ENCODE assay signal across 17 mouse cellular contexts in genomic region chr7:127760478-127760877, GRCm38 (mm10). TPM values are rescaled to one million over a fixed set of nuclear protein-coding genes. Genes with fewer than 3 reads are reported as not detected.
DNase-seq lines count a peak whose midpoint lies in the region; ATAC-seq and TF ChIP-seq lines count a peak whose summit lies in the region.
"Had no signal": no experiment of that assay in that cellular context is flagged by ENCODE, and none has a peak within 500 bp of the region (broad histone marks: within the 10 kb centered on the region; RNA-seq: fewer than 3 reads in every experiment).

No protein-coding gene starts in this region.

- no peak for TF ChIP-seq CTCF in intestine, postnatal 0 days (IDR thresholded peaks at IDR 0.05; ENCODE audit: low read depth)
- no peak for TF ChIP-seq CTCF in stomach, postnatal 0 days (IDR thresholded peaks at IDR 0.05; ENCODE audit: low read depth)

- 72% methylated on average over 3 of the region's 3 CpGs for WGBS in kidney, embryonic 16.5 days
- WGBS in embryonic facial prominence, embryonic 15.5 days: 80% methylated on average over 3 of the region's 3 CpGs
- 34% methylated on average over 3 of the region's 3 CpGs for WGBS in intestine, postnatal 0 days
- 59% methylated on average over 3 of the region's 3 CpGs for WGBS in stomach, postnatal 0 days
- WGBS in neural tube, embryonic 15.5 days: 77% methylated on average over 3 of the region's 3 CpGs

- H3K4me3 ChIP-seq in kidney, embryonic 16.5 days (ENCODE audit: low read length): no peak overlapping the region
- H3K4me3 ChIP-seq in embryonic facial prominence, embryonic 15.5 days (replicated peaks): no peak overlapping the region
- no peak overlapping the region for H3K4me3 ChIP-seq in intestine, postnatal 0 days (ENCODE audit: low read depth, low read length)
- H3K4me3 ChIP-seq in stomach, postnatal 0 days (ENCODE audit: low read depth, low read length): no peak overlapping the region
- no peak overlapping the region for H3K4me3 ChIP-seq in neural tube, embryonic 15.5 days (replicated peaks)
- H3K4me3 ChIP-seq: gastrocnemius, adult 2 months; heart, embryonic 13.5 days had no signal

- H3K4me1 ChIP-seq in kidney, embryonic 16.5 days (ENCODE audit: insufficient read depth, low read length): 0 out of 2 replicates have a peak, but pooled peaks cover 4% of the 10 kb centered on the region
- peaks cover 29% of the 10 kb centered on the region for H3K4me1 ChIP-seq in embryonic facial prominence, embryonic 15.5 days
- no peaks in the 10 kb centered on the region for H3K4me1 ChIP-seq in intestine, postnatal 0 days (replicated peaks; ENCODE audit: control insufficient read depth, insufficient read depth, low read length)
- H3K4me1 ChIP-seq in stomach, postnatal 0 days (replicated peaks; ENCODE audit: control insufficient read depth, insufficient read depth): no peaks in the 10 kb centered on the region
- peaks cover 25% of the 10 kb centered on the region for H3K4me1 ChIP-seq in neural tube, embryonic 15.5 days

- no peak for ATAC-seq in kidney, embryonic 16.5 days (ENCODE audit: low FRiP score, low TSS enrichment)
- ATAC-seq in embryonic facial prominence, embryonic 15.5 days (ENCODE audit: insufficient number of reproducible peaks, low FRiP score, low TSS enrichment, low read depth): no peak
- ATAC-seq in intestine, postnatal 0 days: peak; percentile 22; the same call in 1 of the 2 replicates
- ATAC-seq in stomach, postnatal 0 days (ENCODE audit: low FRiP score, low TSS enrichment): peak; percentile 3; the same call in 1 of the 2 replicates
- no peak for ATAC-seq in neural tube, embryonic 15.5 days (ENCODE audit: low FRiP score)
- ATAC-seq: CD4-positive, CD25-positive, alpha-beta regulatory T cell, adult 4 months; forebrain, embryonic 14.5 days; hindbrain, embryonic 16.5 days had no signal

- H3K27me3 ChIP-seq in kidney, embryonic 16.5 days (ENCODE audit: insufficient read depth, low read length): no peaks in the 10 kb centered on the region
- no peaks in the 10 kb centered on the region for H3K27me3 ChIP-seq in embryonic facial prominence, embryonic 15.5 days
- H3K27me3 ChIP-seq in intestine, postnatal 0 days (replicated peaks; ENCODE audit: control insufficient read depth, insufficient read depth, low read length): no peaks in the 10 kb centered on the region
- no peaks in the 10 kb centered on the region for H3K27me3 ChIP-seq in stomach, postnatal 0 days (ENCODE audit: control insufficient read depth, insufficient read depth, low read length)
- H3K27me3 ChIP-seq in neural tube, embryonic 15.5 days (replicated peaks): no peaks in the 10 kb centered on the region

- no peak overlapping the region for H3K27ac ChIP-seq in kidney, embryonic 16.5 days (ENCODE audit: low read length)
- peak overlapping the region; percentile 17; the same call in 1 of the 2 replicates for H3K27ac ChIP-seq in embryonic facial prominence, embryonic 15.5 days (replicated peaks)
- H3K27ac ChIP-seq in intestine, postnatal 0 days (ENCODE audit: low read depth, low read length): peak overlapping the region; percentile 3; the same call in 1 of the 2 replicates
- H3K27ac ChIP-seq in stomach, postnatal 0 days (replicated peaks): no peak overlapping the region
- no peak overlapping the region for H3K27ac ChIP-seq in neural tube, embryonic 15.5 days (replicated peaks)
- H3K27ac ChIP-seq: gastrocnemius, adult 2 months; heart, embryonic 13.5 days had no signal

- H3K4me2 ChIP-seq in kidney, embryonic 16.5 days (replicated peaks; ENCODE audit: low read depth, low read length): no peak overlapping the region
- no peak overlapping the region for H3K4me2 ChIP-seq in embryonic facial prominence, embryonic 15.5 days (replicated peaks)
- no peak overlapping the region for H3K4me2 ChIP-seq in intestine, postnatal 0 days (replicated peaks; ENCODE audit: low read depth)
- H3K4me2 ChIP-seq in stomach, postnatal 0 days (replicated peaks; ENCODE audit: low read depth): no peak overlapping the region
- H3K4me2 ChIP-seq in neural tube, embryonic 15.5 days: no peak overlapping the region

- DNase-seq in kidney, adult 9 months: no peak
- no peak for DNase-seq in stomach, postnatal 0 days (ENCODE audit: low spot score)
- no peak for DNase-seq in B cell, adult 2 months
- no peak for DNase-seq in embryo, embryonic 10 days (ENCODE audit: low spot score)

- peaks cover 54% of the 10 kb centered on the region for H3K36me3 ChIP-seq in kidney, embryonic 16.5 days (ENCODE audit: insufficient read depth, low read length)
- H3K36me3 ChIP-seq in embryonic facial prominence, embryonic 15.5 days: peaks cover 61% of the 10 kb centered on the region
- H3K36me3 ChIP-seq in intestine, postnatal 0 days (ENCODE audit: control insufficient read depth, insufficient read depth): peaks cover 48% of the 10 kb centered on the region
- H3K36me3 ChIP-seq in stomach, postnatal 0 days (ENCODE audit: control insufficient read depth, insufficient read depth, low read length): 0 out of 2 replicates have a peak, but pooled peaks cover 11% of the 10 kb centered on the region
- peaks cover 81% of the 10 kb centered on the region for H3K36me3 ChIP-seq in neural tube, embryonic 15.5 days

- no peak for TF ChIP-seq EP300 in stomach, postnatal 0 days (optimal IDR thresholded peaks at IDR 0.05)

- H3K9ac ChIP-seq in kidney, embryonic 16.5 days (replicated peaks; ENCODE audit: low read length): 0 out of 2 replicates have a peak overlapping the region, but pooled peaks have one; percentile 7
- H3K9ac ChIP-seq in embryonic facial prominence, embryonic 15.5 days: peak overlapping the region; percentile 12; the same call in 1 of the 2 replicates
- no peak overlapping the region for H3K9ac ChIP-seq in intestine, postnatal 0 days (ENCODE audit: low read depth, low read length)
- H3K9ac ChIP-seq in stomach, postnatal 0 days (ENCODE audit: low read length): no peak overlapping the region
- H3K9ac ChIP-seq in neural tube, embryonic 15.5 days (replicated peaks): no peak overlapping the region
- H3K9ac ChIP-seq: heart, embryonic 13.5 days had no signal

- H3K9me3 ChIP-seq in kidney, embryonic 16.5 days (ENCODE audit: low read length): no peaks in the 10 kb centered on the region
- H3K9me3 ChIP-seq in embryonic facial prominence, embryonic 15.5 days (replicated peaks): no peaks in the 10 kb centered on the region
- H3K9me3 ChIP-seq in intestine, postnatal 0 days (ENCODE audit: control insufficient read depth): no peaks in the 10 kb centered on the region
- H3K9me3 ChIP-seq in stomach, postnatal 0 days (ENCODE audit: control insufficient read depth, low read length): no peaks in the 10 kb centered on the region
- H3K9me3 ChIP-seq in neural tube, embryonic 15.5 days (replicated peaks): no peaks in the 10 kb centered on the region
- H3K9me3 ChIP-seq: G1E; heart, embryonic 13.5 days had no signal

RNA-seq across cellular contexts. Expression of gene Orai3, which starts 9.1 kb away (rescaled TPM):
- polyA plus RNA-seq in kidney, embryonic 16.5 days (2015; fragmentation: Nextera tagmentation; extraction: Ambion mirVana): 31.2 and 34.8 TPM in 2 replicates
- 27.6 and 28.1 TPM in 2 replicates for polyA plus RNA-seq in embryonic facial prominence, embryonic 15.5 days (2015; fragmentation: Nextera tagmentation; extraction: Ambion mirVana)
- polyA plus RNA-seq in intestine, postnatal 0 days (2015; fragmentation: Nextera tagmentation; extraction: Ambion mirVana): 18.7 and 21.8 TPM in 2 replicates
- 18.6 and 20.0 TPM in 2 replicates for polyA plus RNA-seq in stomach, postnatal 0 days (2015; fragmentation: Nextera tagmentation; extraction: Ambion mirVana)
- 8.6 and 13.5 TPM in 2 replicates for polyA plus RNA-seq in neural tube, embryonic 15.5 days (2015; fragmentation: Nextera tagmentation; extraction: Ambion mirVana)

RNA-seq across cellular contexts. Expression of gene Setd1a, which starts 16.0 kb away (rescaled TPM):
- polyA plus RNA-seq in kidney, embryonic 16.5 days (2015; fragmentation: Nextera tagmentation; extraction: Ambion mirVana): 18.9 and 19.4 TPM in 2 replicates
- polyA plus RNA-seq in embryonic facial prominence, embryonic 15.5 days (2015; fragmentation: Nextera tagmentation; extraction: Ambion mirVana): 26.3 and 27.0 TPM in 2 replicates
- polyA plus RNA-seq in intestine, postnatal 0 days (2015; fragmentation: Nextera tagmentation; extraction: Ambion mirVana): 9.7 and 9.9 TPM in 2 replicates
- polyA plus RNA-seq in stomach, postnatal 0 days (2015; fragmentation: Nextera tagmentation; extraction: Ambion mirVana): 6.9 and 8.0 TPM in 2 replicates
- polyA plus RNA-seq in neural tube, embryonic 15.5 days (2015; fragmentation: Nextera tagmentation; extraction: Ambion mirVana): 17.8 and 19.5 TPM in 2 replicates

RNA-seq across cellular contexts. Expression of gene Fbxl19, which starts 16.1 kb away (rescaled TPM):
- polyA plus RNA-seq in kidney, embryonic 16.5 days (2015; fragmentation: Nextera tagmentation; extraction: Ambion mirVana): 5.4 TPM in 2 replicates
- 5.2 and 5.7 TPM in 2 replicates for polyA plus RNA-seq in embryonic facial prominence, embryonic 15.5 days (2015; fragmentation: Nextera tagmentation; extraction: Ambion mirVana)
- polyA plus RNA-seq in intestine, postnatal 0 days (2015; fragmentation: Nextera tagmentation; extraction: Ambion mirVana): 2.1 and 2.2 TPM in 2 replicates
- polyA plus RNA-seq in stomach, postnatal 0 days (2015; fragmentation: Nextera tagmentation; extraction: Ambion mirVana): 1.1 and 1.9 TPM in 2 replicates
- polyA plus RNA-seq in neural tube, embryonic 15.5 days (2015; fragmentation: Nextera tagmentation; extraction: Ambion mirVana): 6.9 and 8.7 TPM in 2 replicates

RNA-seq across cellular contexts. Expression of gene Gm49388, which starts 24.9 kb away (rescaled TPM):
- not detected in 2 replicates for polyA plus RNA-seq in kidney, embryonic 16.5 days (2015; fragmentation: Nextera tagmentation; extraction: Ambion mirVana)
- not detected in 2 replicates for polyA plus RNA-seq in embryonic facial prominence, embryonic 15.5 days (2015; fragmentation: Nextera tagmentation; extraction: Ambion mirVana)
- not detected in 2 replicates for polyA plus RNA-seq in intestine, postnatal 0 days (2015; fragmentation: Nextera tagmentation; extraction: Ambion mirVana)
- not detected in 2 replicates for polyA plus RNA-seq in stomach, postnatal 0 days (2015; fragmentation: Nextera tagmentation; extraction: Ambion mirVana)
- not detected in 2 replicates for polyA plus RNA-seq in neural tube, embryonic 15.5 days (2015; fragmentation: Nextera tagmentation; extraction: Ambion mirVana)
- polyA plus RNA-seq: cortical plate, adult 2 months; forebrain, embryonic 14.5 days; heart, embryonic 13.5 days; heart, postnatal 0 days; hindbrain, embryonic 11.5 days; hindbrain, embryonic 16.5 days had no signal

RNA-seq across cellular contexts. Expression of gene Ctf2, which starts 28.5 kb away (rescaled TPM):
- 0.15 and 0.32 TPM in 2 replicates for polyA plus RNA-seq in kidney, embryonic 16.5 days (2015; fragmentation: Nextera tagmentation; extraction: Ambion mirVana)
- polyA plus RNA-seq in embryonic facial prominence, embryonic 15.5 days (2015; fragmentation: Nextera tagmentation; extraction: Ambion mirVana): 1.1 and 1.3 TPM in 2 replicates
- not detected in 2 replicates for polyA plus RNA-seq in intestine, postnatal 0 days (2015; fragmentation: Nextera tagmentation; extraction: Ambion mirVana)
- polyA plus RNA-seq in stomach, postnatal 0 days (2015; fragmentation: Nextera tagmentation; extraction: Ambion mirVana): 0.08 and 0.13 TPM in 2 replicates
- polyA plus RNA-seq in neural tube, embryonic 15.5 days (2015; fragmentation: Nextera tagmentation; extraction: Ambion mirVana): 0.09 and 0.13 TPM in 2 replicates
- polyA plus RNA-seq: CD4-positive, CD25-positive, alpha-beta regulatory T cell, adult 4 months; cortical plate, adult 2 months; G1E; heart, embryonic 13.5 days; heart, postnatal 0 days had no signal

Comparison
In these comparisons a context has a peak if more than half of its experiments do, and no peak if none do; other contexts are left out.
1. ATAC-seq: peak in intestine, postnatal 0 days (single experiment) and stomach, postnatal 0 days (single experiment); none in kidney, embryonic 16.5 days (single experiment), embryonic facial prominence, embryonic 15.5 days (single experiment) and neural tube, embryonic 15.5 days (single experiment).
2. H3K27ac ChIP-seq: peak in embryonic facial prominence, embryonic 15.5 days (single experiment) and intestine, postnatal 0 days (single experiment); none in kidney, embryonic 16.5 days (single experiment), stomach, postnatal 0 days (single experiment) and neural tube, embryonic 15.5 days (single experiment).
3. H3K9ac ChIP-seq: peak in kidney, embryonic 16.5 days (single experiment) and embryonic facial prominence, embryonic 15.5 days (single experiment); none in intestine, postnatal 0 days (single experiment), stomach, postnatal 0 days (single experiment) and neural tube, embryonic 15.5 days (single experiment).